Mouse (Mus musculus): ENCODE results near the gene Mitf.

GRCm38 (mm10) chr6:97882931-97883330, 76.1 kb downstream of the Mitf start:
- no peak for TF ChIP-seq CTCF (IDR thresholded peaks at IDR 0.05)
- TF ChIP-seq EP300 (IDR thresholded peaks at IDR 0.05), result no peak

All from lung, postnatal 0 days (tissue).